Mouse (Mus musculus) kidney, postnatal 0 days (tissue): ENCODE measurements around the gene Hoxc8. TPM values are rescaled to one million over a fixed set of nuclear protein-coding genes. Genes with fewer than 3 reads are reported as not detected.
A peak's percentile ranks its signal among the peaks of the same experiment; 100 is the strongest.

Experiments
- ATAC-seq: fragments of 200-750 bp; cut with Nextera tagmentation; replicated peaks from 2 replicates; pipeline ENCODE4 v1.8.0; 2017; ENCODE audit warnings: low read depth, moderate number of reproducible peaks, moderate TSS enrichment, moderate library complexity; ENCODE audit not compliant: low FRiP score
- DNase-seq: peaks from one replicate; pipeline ENCODE4 v3.0.0-alpha.2; 2016; ENCODE audit warnings: low spot score
- H3K27ac ChIP-seq: fragments of 300-500 bp; sonication (generic); 2 replicates; pipeline ENCODE4 v1.5.1; 2014; ENCODE audit warnings: mild to moderate bottlenecking
- H3K27me3 ChIP-seq: fragments of 300-500 bp; sonication (generic); 2 replicates; pipeline ENCODE4 v1.6.1; 2014; ENCODE audit warnings: low read length, mixed read lengths; ENCODE audit not compliant: insufficient read depth
- H3K36me3 ChIP-seq: fragments of 300-500 bp; sonication (generic); 2 replicates; pipeline ENCODE4 v1.6.1; 2014; ENCODE audit warnings: low read length, mixed read lengths; ENCODE audit not compliant: insufficient read depth
- H3K4me1 ChIP-seq: fragments of 300-500 bp; sonication (generic); replicated peaks from 2 replicates; pipeline ENCODE4 v1.6.1; 2014; ENCODE audit warnings: antibody characterized with exemption, low read length, mixed read lengths; ENCODE audit not compliant: insufficient read depth
- H3K4me2 ChIP-seq: fragments of 300-500 bp; sonication (generic); 2 replicates; pipeline ENCODE4 v1.6.1; 2014; ENCODE audit warnings: mild to moderate bottlenecking, low read length, moderate library complexity, mixed read lengths
- H3K4me3 ChIP-seq: fragments of 300-500 bp; sonication (generic); replicated peaks from 2 replicates; pipeline ENCODE4 v1.5.1; 2014; ENCODE audit warnings: low read depth, low read length
- H3K9ac ChIP-seq: fragments of 300-500 bp; sonication (generic); 2 replicates; pipeline ENCODE4 v1.6.1; 2014; ENCODE audit warnings: low read depth, low read length
- H3K9me3 ChIP-seq: fragments of 300-500 bp; sonication (generic); replicated peaks from 2 replicates; pipeline ENCODE4 v1.6.1; 2016; ENCODE audit warnings: low read length, inconsistent platforms, mixed read lengths
- CTCF ChIP-seq: IDR thresholded peaks from 2 replicates; pipeline ENCODE4 v1.5.1; 2016; ENCODE audit warnings: antibody characterized with exemption, low read depth, mild to moderate bottlenecking, moderate library complexity
- WGBS: fragments of 180-500 bp; shearing (Covaris S2); extraction: QIAGEN DNeasy Blood & Tissue Kit; methylation state at CpG from one replicate; pipeline ENCODE4 v1.1.7; 2014; 5-methylcytosine and 5-hydroxymethylcytosine counted together
- polyA plus RNA-seq: library from polyadenylated mRNA; unstranded; fragments of >200 nt; fragmentation: Nextera tagmentation; extraction: Ambion mirVana; gene quantifications from 2 replicates; pipeline ENCODE4 v1.2.1, GENCODE M21; 2015

Hoxc8 gene
- polyA plus RNA-seq, 1 experiment from 2014 or later, result 5.8 TPM

GRCm38 (mm10) chr15:103021544-103021943 is 31.1 kb downstream of the Hoxc8 start:
- DNase-seq, result no peak
- Histone ChIP-seq H3K4me3 (no peak overlapping the region), H3K9ac (no peak overlapping the region), H3K9me3 (no peaks in the 10 kb centered on the region), H3K4me2 (no peak overlapping the region), H3K27me3 (0 out of 2 replicates have a peak, but pooled peaks cover 21% of the 10 kb centered on the region), H3K36me3 (no peaks in the 10 kb centered on the region), H3K27ac (no peak overlapping the region), H3K4me1 (peaks cover 23% of the 10 kb centered on the region)
- WGBS, result 41% methylated on average over 8 of the region's 8 CpGs
- ATAC-seq, result no peak
- no peak for TF ChIP-seq CTCF

- H3K4me3 ChIP-seq, result no peak overlapping the region
These were observed 33.7 kb downstream of the Hoxc8 start for GRCm38 (mm10) chr15:103024131-103024530.

GRCm38 (mm10) chr15:103027266-103028235 is 37.1 kb downstream of the Hoxc8 start:
- H3K27ac ChIP-seq, result no peak overlapping the region
- H3K4me3 ChIP-seq, result peak overlapping the region; percentile 7; the same call in 1 of the 2 replicates
- ATAC-seq (no peak), DNase-seq (no peak)
- peak overlapping the region; percentile 43 for H3K4me2 ChIP-seq
- peaks cover 22% of the 10 kb centered on the region for H3K4me1 ChIP-seq
- no peak for TF ChIP-seq CTCF
- WGBS, result 19% methylated on average over 43 of the region's 43 CpGs
- H3K36me3 ChIP-seq, result no peaks in the 10 kb centered on the region
- H3K9me3 ChIP-seq, result no peaks in the 10 kb centered on the region
- H3K27me3 ChIP-seq, result 0 out of 2 replicates have a peak, but pooled peaks cover 26% of the 10 kb centered on the region
- H3K9ac ChIP-seq, result peak overlapping the region; percentile 19; the same call in 1 of the 2 replicates

More at GRCm38 (mm10) chr15:103024131-103024530, 33.7 kb downstream of the Hoxc8 start:
- 14% methylated on average over 2 of the region's 2 CpGs for WGBS
- H3K27ac ChIP-seq, result no peak overlapping the region
- DNase-seq, result peak; percentile 79
- H3K36me3 ChIP-seq, result no peaks in the 10 kb centered on the region
- H3K4me2 ChIP-seq, result no peak overlapping the region
- ATAC-seq, result 0 out of 2 replicates have a peak, but pooled peaks have one; percentile 37
- peaks cover 13% of the 10 kb centered on the region for H3K4me1 ChIP-seq
- TF ChIP-seq CTCF, result no peak
- H3K27me3 ChIP-seq, result 0 out of 2 replicates have a peak, but pooled peaks cover 36% of the 10 kb centered on the region
- H3K9ac ChIP-seq, result no peak overlapping the region
- no peaks in the 10 kb centered on the region for H3K9me3 ChIP-seq

- H3K9ac ChIP-seq, result no peak overlapping the region
- H3K36me3 ChIP-seq, result no peaks in the 10 kb centered on the region
- no peaks in the 10 kb centered on the region for H3K9me3 ChIP-seq
- H3K27ac ChIP-seq, result no peak overlapping the region
- H3K27me3 ChIP-seq, result 0 out of 2 replicates have a peak, but pooled peaks cover 27% of the 10 kb centered on the region
- ATAC-seq (no peak), DNase-seq (no peak)
- TF ChIP-seq CTCF, result no peak
- H3K4me1 ChIP-seq, result peaks cover 31% of the 10 kb centered on the region
- no peak overlapping the region for H3K4me3 ChIP-seq
- 66% methylated on average over 9 of the region's 9 CpGs for WGBS
- H3K4me2 ChIP-seq, result no peak overlapping the region
These were observed 38.6 kb downstream of the Hoxc8 start for GRCm38 (mm10) chr15:103028916-103029512.

- Histone ChIP-seq H3K36me3 (no peaks in the 10 kb centered on the region), H3K27ac (no peak overlapping the region), H3K9me3 (no peaks in the 10 kb centered on the region), H3K27me3 (0 out of 2 replicates have a peak, but pooled peaks cover 27% of the 10 kb centered on the region), H3K4me2 (no peak overlapping the region), H3K4me3 (no peak overlapping the region), H3K4me1 (peaks cover 42% of the 10 kb centered on the region), H3K9ac (no peak overlapping the region)
- ATAC-seq (no peak), DNase-seq (no peak)
- TF ChIP-seq CTCF, result no peak
- 37% methylated on average over 8 of the region's 8 CpGs for WGBS
These were observed 39.7 kb downstream of the Hoxc8 start for GRCm38 (mm10) chr15:103030142-103030541.

GRCm38 (mm10) chr15:103032167-103032566 is 41.8 kb downstream of the Hoxc8 start:
- no peak for ATAC-seq
- no peak overlapping the region for H3K9ac ChIP-seq
- H3K27me3 ChIP-seq, result 0 out of 2 replicates have a peak, but pooled peaks cover 19% of the 10 kb centered on the region

More at GRCm38 (mm10) chr15:103032167-103032566, 41.8 kb downstream of the Hoxc8 start:
- DNase-seq, result no peak
- Histone ChIP-seq H3K36me3 (no peaks in the 10 kb centered on the region), H3K27ac (peak overlapping the region; percentile 54; the same call in 1 of the 2 replicates), H3K4me2 (peak overlapping the region; percentile 39; the same call in 1 of the 2 replicates), H3K4me1 (peaks cover 31% of the 10 kb centered on the region), H3K4me3 (no peak overlapping the region), H3K9me3 (no peaks in the 10 kb centered on the region)
- WGBS, result 7% methylated on average over 2 of the region's 3 CpGs
- no peak for TF ChIP-seq CTCF
